Mouse (Mus musculus): ENCODE results near the gene Herc3.

The Herc3 gene

GRCm38 (mm10) chr6:58921623-58922022 is 90.4 kb downstream of the Herc3 start:
- peak; percentile 21 for DNase-seq (ENCODE audit: low spot score)

GRCm38 (mm10) chr6:58922511-58922910 is 91.2 kb downstream of the Herc3 start:
- DNase-seq (ENCODE audit: low spot score): no peak

GRCm38 (mm10) chr6:58927881-58928280 is 96.6 kb downstream of the Herc3 start:
- DNase-seq (ENCODE audit: low spot score): no peak

GRCm38 (mm10) chr6:58929911-58930431 is 98.7 kb downstream of the Herc3 start:
- DNase-seq (ENCODE audit: low spot score): no peak

GRCm38 (mm10) chr6:58931149-58931548 is 99.9 kb downstream of the Herc3 start:
- DNase-seq (ENCODE audit: low spot score): no peak

- no peak for DNase-seq (ENCODE audit: low spot score)
Observed at GRCm38 (mm10) chr6:58932515-58933188, 101.4 kb downstream of the Herc3 start.

- DNase-seq (ENCODE audit: low spot score): peak; percentile 73
Observed at GRCm38 (mm10) chr6:58933189-58933913, 102.1 kb downstream of the Herc3 start.

GRCm38 (mm10) chr6:58934144-58934543 is 102.9 kb downstream of the Herc3 start:
- no peak for DNase-seq (ENCODE audit: low spot score)

GRCm38 (mm10) chr6:58937726-58938125 is 106.5 kb downstream of the Herc3 start:
- DNase-seq (ENCODE audit: low spot score): no peak

- DNase-seq (ENCODE audit: low spot score): no peak
Observed at GRCm38 (mm10) chr6:58942276-58942675, 111.0 kb downstream of the Herc3 start.

GRCm38 (mm10) chr6:58943958-58944357 is 112.7 kb downstream of the Herc3 start:
- no peak for DNase-seq (ENCODE audit: low spot score)

- DNase-seq (ENCODE audit: low spot score): no peak
Observed at GRCm38 (mm10) chr6:58946246-58946645, 115.0 kb downstream of the Herc3 start.

GRCm38 (mm10) chr6:58946840-58947239 is 115.6 kb downstream of the Herc3 start:
- no peak for DNase-seq (ENCODE audit: low spot score)

GRCm38 (mm10) chr6:58950410-58950809 is 119.1 kb downstream of the Herc3 start:
- no peak for DNase-seq (ENCODE audit: low spot score)

GRCm38 (mm10) chr6:58951128-58951992 is 120.1 kb downstream of the Herc3 start:
- DNase-seq (ENCODE audit: low spot score): no peak

- no peak for DNase-seq (ENCODE audit: low spot score)
Observed at GRCm38 (mm10) chr6:58960523-58960922, 129.3 kb downstream of the Herc3 start.

- no peak for DNase-seq (ENCODE audit: low spot score)
Observed at GRCm38 (mm10) chr6:58962691-58963090, 131.4 kb downstream of the Herc3 start.

GRCm38 (mm10) chr6:58964091-58964490 is 132.8 kb downstream of the Herc3 start:
- DNase-seq (ENCODE audit: low spot score): no peak

GRCm38 (mm10) chr6:58964565-58964964 is 133.3 kb downstream of the Herc3 start:
- no peak for DNase-seq (ENCODE audit: low spot score)

- no peak for DNase-seq (ENCODE audit: low spot score)
Observed at GRCm38 (mm10) chr6:58965071-58965831, 134.0 kb downstream of the Herc3 start.

GRCm38 (mm10) chr6:58968272-58968671 is 137.0 kb downstream of the Herc3 start:
- DNase-seq (ENCODE audit: low spot score): no peak
